Mouse (Mus musculus) retina, postnatal 1 day (tissue): ENCODE data around the gene Micu1.
"Not testable (repeated sequence)": the region's sequence is repeated elsewhere in the genome, so short reads cannot be mapped to it uniquely, and the experiment has no call there.

ENCODE experiments used
- DNase-seq: peaks from one replicate; pipeline ENCODE4 v3.0.0-alpha.2; 2012

Micu1 gene

DNA sequence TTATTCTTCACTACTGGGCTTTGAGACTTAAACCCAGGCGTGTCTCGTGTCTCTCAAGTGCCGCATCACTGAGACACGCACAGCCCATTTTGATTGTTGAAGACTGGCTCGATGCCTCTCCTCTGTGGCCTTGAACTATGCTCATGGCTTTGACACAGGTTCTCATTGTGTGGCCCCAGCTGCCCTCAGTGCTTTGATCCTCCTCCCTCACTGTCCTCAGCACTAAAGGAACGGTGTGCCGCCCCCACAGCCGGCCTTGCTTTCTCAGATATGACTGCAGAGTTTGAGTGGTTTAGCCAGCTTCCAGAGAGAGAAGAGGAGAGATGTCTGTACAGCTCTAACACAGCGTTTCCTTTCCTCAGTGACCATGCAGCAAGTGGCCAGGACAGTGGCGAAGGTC, 158.9 kb downstream of the Micu1 start:
- DNase-seq = no peak

- no peak for DNase-seq
Measured at GRCm38 (mm10) chr10:59862816-59863440, 160.7 kb downstream of the Micu1 start.

DNA sequence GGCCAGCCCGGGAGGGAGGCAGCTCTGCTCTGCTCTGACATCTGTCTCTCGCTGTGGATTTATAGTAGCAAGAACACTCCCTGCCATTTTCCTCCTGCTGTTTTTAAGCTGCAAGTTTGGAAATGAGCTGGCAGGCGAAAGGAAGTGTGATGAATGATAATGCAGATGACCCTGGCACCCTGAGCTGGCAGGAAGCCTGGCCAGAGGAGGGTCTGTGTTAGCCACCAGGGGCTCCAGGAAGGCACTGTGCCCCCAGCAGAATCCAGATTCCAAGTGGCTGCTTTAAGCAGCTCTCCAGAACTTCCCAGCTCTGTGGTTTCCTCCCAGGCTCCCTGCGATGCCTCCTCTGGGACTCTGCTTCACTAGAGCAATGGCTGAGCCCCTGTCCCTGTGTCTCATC, 161.3 kb downstream of the Micu1 start:
- DNase-seq = no peak

DNA sequence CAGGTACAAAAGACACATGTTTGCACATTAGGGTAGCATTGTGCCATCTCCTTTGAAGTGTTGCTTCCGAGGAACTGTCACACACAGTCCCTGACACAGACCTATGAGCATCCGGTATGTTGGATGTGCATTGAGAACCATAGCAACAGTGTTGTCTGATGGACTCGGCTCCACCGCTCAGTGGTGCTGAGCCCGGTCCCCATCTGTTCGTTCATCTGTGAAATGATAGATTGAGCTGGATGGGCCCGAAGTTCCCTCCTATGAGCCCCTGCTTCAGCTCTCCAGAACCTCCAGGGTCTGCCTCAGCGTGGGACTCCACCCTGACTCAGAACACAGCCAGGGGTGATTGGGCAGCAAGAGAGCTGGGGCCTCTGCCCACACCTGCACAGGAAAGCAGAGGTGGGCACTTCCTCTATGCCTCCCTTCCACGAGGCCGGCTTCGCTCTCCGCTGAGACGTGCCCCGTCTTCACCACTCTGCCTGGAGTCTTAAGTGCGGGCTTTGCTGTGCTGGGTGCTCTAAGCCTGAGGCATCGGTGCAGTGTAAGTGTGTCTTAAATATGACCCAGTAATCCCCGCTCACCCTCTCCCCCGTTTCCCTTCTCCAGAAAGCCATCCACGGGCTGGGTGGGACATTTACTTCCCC, 162.1 kb downstream of the Micu1 start:
- no peak for DNase-seq

DNA sequence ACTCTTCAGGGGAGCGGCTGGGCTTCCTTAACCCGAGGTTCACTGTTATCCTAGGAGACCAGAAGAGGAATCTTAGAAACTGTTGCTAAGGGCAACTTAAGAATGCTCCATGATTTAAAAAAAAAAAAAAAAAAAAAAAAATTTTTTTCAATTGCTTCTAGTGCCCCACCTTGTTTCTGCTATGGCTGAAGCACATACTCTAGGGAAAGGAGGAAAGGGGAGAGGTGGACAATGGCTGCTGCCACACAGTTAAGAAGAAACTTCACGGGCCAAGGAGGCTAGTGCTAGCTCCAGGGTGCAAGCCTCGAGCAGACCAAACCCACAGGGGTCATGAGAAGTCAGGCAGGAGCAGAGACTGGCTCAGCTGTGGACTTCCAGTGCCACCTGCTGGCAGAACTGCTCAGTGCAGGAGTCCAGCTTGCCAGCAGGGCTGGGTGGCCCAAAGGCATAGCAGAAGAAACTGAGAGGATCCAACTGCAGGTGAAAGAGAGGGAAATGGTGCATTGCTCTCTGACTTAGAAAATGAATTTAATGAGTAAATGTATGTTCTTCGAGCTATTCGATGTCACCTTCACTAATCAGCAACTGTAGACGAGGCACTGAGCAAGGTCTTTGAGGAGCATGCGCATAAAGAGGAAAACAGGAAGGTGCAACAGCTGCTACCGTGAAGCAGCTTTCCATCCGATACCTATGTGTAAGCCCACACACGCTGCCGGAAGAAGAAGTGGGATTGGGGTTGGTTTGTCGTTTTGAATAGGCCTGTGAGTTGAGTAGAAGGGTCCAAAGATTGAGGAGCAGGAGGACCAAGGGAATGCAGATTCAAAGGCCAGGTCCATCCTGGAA, 162.8 kb downstream of the Micu1 start:
- peak; percentile 83 for DNase-seq

DNA sequence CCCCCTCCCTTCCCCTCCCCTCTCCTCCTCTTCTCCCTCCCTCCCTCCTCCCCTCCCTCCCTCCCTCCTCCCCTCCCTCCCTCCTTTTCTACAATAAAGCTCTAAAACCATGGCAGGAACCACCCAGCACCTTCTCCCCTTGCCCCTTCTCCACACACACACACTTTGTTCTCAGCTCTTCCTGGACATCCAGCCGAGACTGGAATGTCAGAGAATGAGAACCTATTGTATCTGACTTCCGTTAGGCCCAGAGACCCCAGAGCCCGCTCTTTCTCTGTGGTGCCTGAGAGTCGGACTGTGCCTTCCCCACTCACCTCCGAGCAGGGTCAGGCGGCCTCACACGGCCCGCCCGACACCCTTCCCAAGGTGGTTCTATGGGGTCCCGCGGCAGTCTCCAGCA, 166.0 kb downstream of the Micu1 start:
- DNase-seq = no peak

GRCm38 (mm10) chr10:59870038-59870437, 167.8 kb downstream of the Micu1 start:
- no peak for DNase-seq

- DNase-seq = not testable (repeated sequence)
Measured at GRCm38 (mm10) chr10:59872651-59873050, 170.4 kb downstream of the Micu1 start.

- DNase-seq = no peak
Measured at GRCm38 (mm10) chr10:59873206-59873605, 170.9 kb downstream of the Micu1 start.

- DNase-seq = no peak
Measured at GRCm38 (mm10) chr10:59873613-59874012, 171.3 kb downstream of the Micu1 start.

GRCm38 (mm10) chr10:59875396-59875795, 173.1 kb downstream of the Micu1 start:
- no peak for DNase-seq

GRCm38 (mm10) chr10:59876698-59877097, 174.4 kb downstream of the Micu1 start:
- DNase-seq = not testable (repeated sequence)

- DNase-seq = no peak
Measured at GRCm38 (mm10) chr10:59877421-59878117, 175.3 kb downstream of the Micu1 start.

DNA sequence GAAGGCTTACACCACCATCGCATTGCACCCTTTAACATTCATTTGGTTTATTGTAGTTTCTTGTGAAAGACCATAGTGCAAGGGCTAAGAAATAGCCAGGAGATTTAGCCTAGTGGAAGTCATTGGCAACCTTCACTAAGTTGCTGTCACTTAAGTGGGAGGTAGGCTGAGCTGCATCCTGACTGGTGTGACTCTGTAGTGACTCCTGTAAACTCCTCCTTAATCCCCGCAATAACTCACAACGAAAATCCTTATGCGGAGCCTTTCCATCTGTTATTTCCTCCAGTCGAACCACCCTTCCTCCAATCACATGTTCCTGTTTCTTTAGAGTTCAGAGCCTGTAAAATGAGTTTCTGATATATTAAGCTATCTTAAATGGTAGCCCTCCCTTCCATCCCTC, 176.5 kb downstream of the Micu1 start:
- DNase-seq = peak; percentile 53

DNA sequence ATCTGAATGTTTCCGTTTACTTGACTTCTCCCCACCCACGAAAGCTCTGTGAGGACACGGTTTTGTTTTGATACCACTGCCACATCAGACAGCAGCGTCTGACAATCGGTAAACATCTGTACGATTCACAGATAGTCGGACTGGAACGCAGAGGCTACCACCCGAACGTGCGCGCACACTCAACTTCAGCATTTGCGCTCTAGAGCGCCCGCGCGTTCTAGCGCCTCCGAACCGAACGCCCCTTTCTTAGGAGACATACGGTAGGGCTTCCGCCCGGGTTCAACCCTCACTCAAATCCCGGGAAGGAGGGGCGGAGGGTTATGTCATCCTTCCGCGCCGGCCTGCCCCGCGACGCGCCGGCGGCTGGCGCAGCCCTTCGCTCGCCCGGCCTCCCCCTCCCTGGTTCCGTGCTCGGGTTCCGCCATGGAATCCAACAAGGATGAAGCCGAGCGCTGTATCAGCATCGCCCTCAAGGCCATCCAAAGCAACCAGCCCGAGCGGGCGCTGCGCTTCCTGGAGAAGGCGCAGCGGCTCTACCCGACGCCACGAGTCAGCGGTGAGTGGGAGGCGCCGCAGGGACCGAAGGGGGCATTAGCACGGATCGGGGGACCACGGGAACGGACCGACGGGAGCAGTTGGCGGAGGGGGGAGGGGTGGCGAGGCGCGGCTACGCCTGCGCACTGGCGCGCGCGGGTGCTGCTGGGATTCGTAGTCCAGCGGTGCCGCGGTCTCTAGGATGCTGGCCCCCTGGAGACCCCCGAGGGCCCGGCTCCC, 177.2 kb downstream of the Micu1 start, which contains the start of gene Dnajb12:
Dnajb12 (plus strand) TSS at position 302 of the 774 bp plus-strand sequence.
- peak; percentile 97 for DNase-seq

DNA sequence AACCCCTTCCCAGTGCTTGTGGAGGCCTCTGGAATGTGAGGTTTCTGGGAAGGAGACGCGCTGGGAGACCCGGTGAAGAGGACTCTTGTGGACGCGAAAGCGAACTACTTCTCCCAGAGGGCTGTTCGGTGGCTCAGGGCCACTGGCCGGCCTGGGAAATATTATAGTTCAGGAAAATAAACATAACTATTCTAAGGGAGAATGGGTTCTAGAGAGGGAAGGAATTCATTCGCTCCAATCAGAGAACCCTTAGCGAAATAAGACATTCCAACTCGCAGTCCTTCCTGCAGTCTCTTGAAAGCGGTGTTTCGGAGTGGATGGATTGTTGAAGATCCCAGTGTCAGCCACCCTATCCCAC, 177.7 kb downstream of the Micu1 start:
- no peak for DNase-seq

GRCm38 (mm10) chr10:59880837-59881236, 178.6 kb downstream of the Micu1 start:
- DNase-seq = no peak

DNA sequence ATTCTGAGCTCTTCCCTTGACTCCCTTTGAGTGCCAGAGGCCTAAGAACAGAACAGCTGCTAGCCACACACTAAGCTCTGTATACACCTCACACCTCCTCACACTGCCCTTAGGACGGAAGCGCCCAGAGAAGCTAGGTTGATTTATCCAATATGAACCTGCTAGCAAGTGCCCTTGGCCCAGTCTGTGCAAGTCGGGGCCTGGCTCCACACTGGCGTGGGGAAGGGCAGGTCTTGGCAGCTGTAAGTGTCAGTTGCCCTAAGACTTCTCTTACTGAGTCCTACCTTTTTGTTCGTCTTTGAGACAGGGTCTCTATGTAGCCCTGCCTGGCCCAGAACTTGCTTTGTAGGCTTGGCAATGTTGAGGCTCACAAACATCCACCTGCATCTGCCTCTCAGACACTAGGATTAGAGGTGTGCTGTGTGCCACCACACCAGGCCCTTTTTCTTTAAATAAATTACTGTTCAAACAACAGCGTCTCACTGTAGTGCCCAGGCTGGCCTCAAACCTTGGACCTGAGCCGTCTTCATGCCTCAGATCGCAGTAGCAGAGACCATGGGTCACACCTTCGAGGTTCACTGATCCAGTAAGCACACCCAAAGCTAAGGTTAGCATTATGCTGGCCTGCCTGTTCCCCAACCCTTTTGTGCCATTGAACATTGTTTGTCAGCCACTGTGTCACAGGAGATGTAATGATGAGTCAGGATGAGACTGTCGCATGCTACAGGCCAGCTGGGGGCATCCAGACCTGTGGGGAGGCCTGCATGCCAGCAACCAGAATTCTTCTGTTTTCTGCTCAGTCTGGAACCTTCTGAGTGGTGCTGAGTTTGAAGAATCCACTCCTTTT, 182.3 kb downstream of the Micu1 start:
- DNase-seq = no peak

DNA sequence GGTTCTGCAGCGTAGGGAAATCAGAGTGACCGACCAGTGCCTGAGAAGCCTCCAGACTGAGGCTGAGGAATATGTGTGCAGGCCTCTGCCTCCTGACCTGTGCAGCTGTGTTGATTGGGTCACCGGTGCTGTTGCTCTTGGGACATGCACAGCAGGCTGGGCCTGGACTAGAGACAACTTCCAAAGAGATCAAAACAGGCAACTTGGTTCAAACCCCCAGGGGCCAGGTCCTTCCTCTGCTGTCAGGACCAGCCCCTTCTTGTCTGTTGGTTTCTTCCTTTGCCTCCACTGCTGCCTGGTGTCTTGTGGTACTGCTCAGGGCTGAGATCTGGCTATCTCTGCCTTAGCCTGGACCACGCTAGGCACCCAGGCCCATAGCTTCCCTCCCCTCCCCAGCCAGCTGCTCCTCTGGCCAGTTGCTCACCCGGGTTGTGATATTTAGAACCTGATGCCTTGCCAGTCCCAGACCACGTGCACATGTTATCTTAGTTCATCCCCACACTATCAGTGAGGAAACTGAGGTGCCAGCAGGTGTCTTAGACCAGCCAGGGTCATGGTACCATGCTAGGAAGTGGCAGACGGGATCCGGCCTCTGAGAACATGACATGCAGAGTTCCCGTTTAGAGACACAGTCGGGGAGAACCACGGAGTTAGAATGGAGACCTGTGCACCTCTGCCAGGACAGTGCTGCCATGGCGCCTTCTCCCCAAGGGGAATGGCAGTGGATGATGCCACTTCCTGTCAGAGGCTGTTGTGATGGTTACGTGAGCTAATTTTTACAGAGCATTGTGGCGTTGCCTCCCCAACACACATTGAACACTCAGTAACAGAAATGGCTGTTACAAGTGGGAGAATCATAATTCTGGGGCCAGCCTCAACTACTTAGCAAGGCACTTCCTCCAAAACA, 183.2 kb downstream of the Micu1 start:
- no peak for DNase-seq

DNA sequence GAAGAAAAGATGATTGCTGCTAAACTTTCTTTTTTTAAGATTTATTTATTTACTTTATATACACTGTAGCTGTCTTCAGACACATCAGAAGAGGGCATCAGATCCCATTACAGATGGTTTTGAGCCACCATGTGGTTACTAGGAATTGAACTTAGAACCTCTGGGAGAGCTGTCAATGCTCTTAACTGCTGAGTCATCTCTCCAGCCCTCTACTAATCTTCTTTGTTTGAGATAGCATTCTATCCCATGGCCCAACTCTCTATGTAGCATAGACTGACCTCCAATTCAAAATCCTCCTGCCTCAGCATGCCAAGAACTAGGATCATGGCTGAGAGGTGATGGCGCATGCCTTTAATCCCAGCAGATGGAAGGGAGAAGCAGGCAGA, 183.8 kb downstream of the Micu1 start:
- no peak for DNase-seq
